ENCODE assay signal across 22 mouse cellular contexts in genomic region chr19:56692451-56692850, GRCm38 (mm10). TPM values are rescaled to one million over a fixed set of nuclear protein-coding genes. Genes with fewer than 3 reads are reported as not detected.
DNase-seq lines count a peak whose midpoint lies in the region; ATAC-seq and TF ChIP-seq lines count a peak whose summit lies in the region.
"Had no signal": no experiment of that assay in that cellular context is flagged by ENCODE, and none has a peak within 500 bp of the region (broad histone marks: within the 10 kb centered on the region; RNA-seq: fewer than 3 reads in every experiment).

No protein-coding gene starts in this region.

- H3K4me3 ChIP-seq in liver, embryonic 11.5 days (ENCODE audit: low read depth, low read length) = no peak overlapping the region
- H3K4me3 ChIP-seq in brown adipose tissue, adult 24 weeks (ENCODE audit: insufficient read depth, low read depth, low read length) = no peak overlapping the region
- no peak overlapping the region for H3K4me3 ChIP-seq in layer of hippocampus, adult 2 months
- H3K4me3 ChIP-seq: forebrain, embryonic 12.5 days; heart, embryonic 13.5 days; myocyte; neural tube, embryonic 15.5 days had no signal

- peaks cover 3% of the 10 kb centered on the region; the same call in 1 of the 2 replicates for H3K4me1 ChIP-seq in liver, embryonic 11.5 days (replicated peaks; ENCODE audit: control insufficient read depth, insufficient read depth, low read length)
- peaks cover 12% of the 10 kb centered on the region for H3K4me1 ChIP-seq in brown adipose tissue, adult 24 weeks (ENCODE audit: control insufficient read depth, insufficient read depth, insufficient read length, low read length)
- H3K4me1 ChIP-seq: neural tube, embryonic 15.5 days had no signal

- no peaks in the 10 kb centered on the region for H3K27me3 ChIP-seq in liver, embryonic 11.5 days (replicated peaks; ENCODE audit: control insufficient read depth, insufficient read depth, low read length)
- H3K27me3 ChIP-seq: forebrain, embryonic 12.5 days; heart, embryonic 13.5 days; neural tube, embryonic 15.5 days had no signal

- no peaks in the 10 kb centered on the region for H3K9me3 ChIP-seq in liver, embryonic 11.5 days (ENCODE audit: control insufficient read depth, low read length)
- H3K9me3 ChIP-seq: forebrain, embryonic 12.5 days; G1E; heart, embryonic 13.5 days; neural tube, embryonic 15.5 days had no signal

- no peak overlapping the region for H3K27ac ChIP-seq in liver, embryonic 11.5 days (ENCODE audit: low read depth, low read length)
- H3K27ac ChIP-seq in brown adipose tissue, adult 24 weeks (replicated peaks; ENCODE audit: low read depth, low read length) = peak overlapping the region; percentile 78
- no peak overlapping the region for H3K27ac ChIP-seq in layer of hippocampus, adult 2 months
- H3K27ac ChIP-seq: forebrain, embryonic 12.5 days; heart, embryonic 13.5 days; neural tube, embryonic 15.5 days had no signal

- 29% methylated on average over 5 of the region's 5 CpGs for WGBS in liver, embryonic 11.5 days

- ATAC-seq in liver, embryonic 11.5 days (replicated peaks; ENCODE audit: low FRiP score) = 0 out of 2 replicates have a peak, but pooled peaks have one; percentile 10

- no peak for DNase-seq in liver, embryonic 11.5 days (ENCODE audit: low spot score)
- DNase-seq in liver = no peak
- DNase-seq in embryo, embryonic 9.5 days (ENCODE audit: extremely low spot score) = peak; percentile 54
- DNase-seq in retina, postnatal 1 day = peak; percentile 45
- DNase-seq in left cerebral cortex, adult 11 months (ENCODE audit: low spot score) = no peak
- no peak for DNase-seq in layer of hippocampus, adult 2 months (ENCODE audit: low spot score in 2 of 2)
- DNase-seq: adrenal gland, adult 2 months; cerebellum, adult 11-12 months; cerebellum, postnatal 25 days; gastrocnemius, postnatal 25 days; heart, postnatal 36 days; kidney, adult 2 months; kidney, postnatal 36 days; layer of hippocampus, postnatal 36 days; lung, adult 18-20 months had no signal

- TF ChIP-seq CTCF in layer of hippocampus, adult 2 months (conservative IDR thresholded peaks at IDR 0.05) = no peak

- no peak overlapping the region for H3K9ac ChIP-seq in liver, embryonic 11.5 days (ENCODE audit: low read depth, low read length)
- H3K9ac ChIP-seq: forebrain, embryonic 12.5 days; heart, embryonic 13.5 days; neural tube, embryonic 15.5 days had no signal

- no peak overlapping the region for H3K4me2 ChIP-seq in liver, embryonic 11.5 days
- H3K4me2 ChIP-seq: forebrain, embryonic 12.5 days; heart, embryonic 13.5 days; neural tube, embryonic 15.5 days had no signal

- H3K36me3 ChIP-seq in liver, embryonic 11.5 days (ENCODE audit: control insufficient read depth, insufficient read depth, low read length) = no peaks in the 10 kb centered on the region
- H3K36me3 ChIP-seq: forebrain, embryonic 12.5 days; G1E; heart, embryonic 13.5 days; neural tube, embryonic 15.5 days had no signal

RNA-seq across cellular contexts. Expression of gene Adrb1, which starts 29.5 kb away (rescaled TPM):
- 0.34 and 0.35 TPM in 2 replicates for polyA plus RNA-seq in liver, embryonic 11.5 days (2014; fragmentation: Nextera tagmentation; extraction: Ambion mirVana)
- 21.8 and 23.9 TPM in 2 replicates for polyA plus RNA-seq in brown adipose tissue, adult 24 weeks (2012; ENCODE audit: insufficient read depth, insufficient read length, missing spikeins)
- 10 to 100 TPM; 17.7 to 21.4 TPM for total RNA-seq in layer of hippocampus, adult 2 months (2021)
- total RNA-seq: megakaryocyte-erythroid progenitor cell, adult 5-6 weeks had no signal
- polyA plus RNA-seq: G1E had no signal

Comparison
In these comparisons a context has a peak if more than half of its experiments do, and no peak if none do; other contexts are left out.
1. DNase-seq: peak in embryo, embryonic 9.5 days (single experiment) and retina, postnatal 1 day (single experiment); none in liver, embryonic 11.5 days (single experiment), liver (single experiment), left cerebral cortex, adult 11 months (single experiment) and layer of hippocampus, adult 2 months (0 of 2).
2. RNA of gene Adrb1, which starts 29.5 kb away (polyA plus RNA-seq): 21.8 to 23.9 TPM in brown adipose tissue, adult 24 weeks; 0.34 to 0.35 TPM in liver, embryonic 11.5 days; every median in the first group is over 10 times any median in the second.